Mouse (Mus musculus): ENCODE measurements around the gene Abcc9. TPM values are rescaled to one million over a fixed set of nuclear protein-coding genes. Genes with fewer than 3 reads are reported as not detected.

The Abcc9 gene
- polyA plus RNA-seq, 1 experiment = 2.3 TPM

GRCm38 (mm10) chr6:142738225-142738624 is 36.1 kb upstream of the Abcc9 start:
- TF ChIP-seq CTCF (IDR thresholded peaks at IDR 0.05; ENCODE audit: borderline replicate concordance, insufficient read depth, low read length) (no peak), POLR2A (IDR thresholded peaks at IDR 0.05; ENCODE audit: low read depth, low read length) (no peak)
- Histone ChIP-seq H3K4me1 (ENCODE audit: control insufficient read depth, insufficient read depth, low read length) (no peaks in the 10 kb centered on the region), H3K27ac (ENCODE audit: insufficient read depth, low read length) (no peak overlapping the region), H3K4me3 (ENCODE audit: insufficient read depth, low read length) (no peak overlapping the region)

- Histone ChIP-seq H3K27ac (ENCODE audit: insufficient read depth, low read length) (no peak overlapping the region), H3K4me3 (ENCODE audit: insufficient read depth, low read length) (no peak overlapping the region), H3K4me1 (ENCODE audit: control insufficient read depth, insufficient read depth, low read length) (no peaks in the 10 kb centered on the region)
- TF ChIP-seq CTCF (IDR thresholded peaks at IDR 0.05; ENCODE audit: borderline replicate concordance, insufficient read depth, low read length) (no peak), POLR2A (IDR thresholded peaks at IDR 0.05; ENCODE audit: low read depth, low read length) (no peak)
These were observed 33.3 kb upstream of the Abcc9 start for GRCm38 (mm10) chr6:142735302-142736005.

GRCm38 (mm10) chr6:142732567-142733290 is 30.6 kb upstream of the Abcc9 start:
- H3K27ac ChIP-seq (ENCODE audit: insufficient read depth, low read length) = no peak overlapping the region
- no peak for TF ChIP-seq CTCF (IDR thresholded peaks at IDR 0.05; ENCODE audit: borderline replicate concordance, insufficient read depth, low read length)
- no peak for TF ChIP-seq POLR2A (IDR thresholded peaks at IDR 0.05; ENCODE audit: low read depth, low read length)
- no peak overlapping the region for H3K4me3 ChIP-seq (ENCODE audit: insufficient read depth, low read length)
- H3K4me1 ChIP-seq (ENCODE audit: control insufficient read depth, insufficient read depth, low read length) = no peaks in the 10 kb centered on the region

GRCm38 (mm10) chr6:142726032-142726431 is 23.9 kb upstream of the Abcc9 start:
- Histone ChIP-seq H3K4me1 (ENCODE audit: control insufficient read depth, insufficient read depth, low read length) (no peaks in the 10 kb centered on the region), H3K27ac (ENCODE audit: insufficient read depth, low read length) (no peak overlapping the region), H3K4me3 (ENCODE audit: insufficient read depth, low read length) (no peak overlapping the region)
- no peak for TF ChIP-seq CTCF (IDR thresholded peaks at IDR 0.05; ENCODE audit: borderline replicate concordance, insufficient read depth, low read length)
- TF ChIP-seq POLR2A (IDR thresholded peaks at IDR 0.05; ENCODE audit: low read depth, low read length) = no peak

GRCm38 (mm10) chr6:142721731-142722130 is 19.6 kb upstream of the Abcc9 start:
- Histone ChIP-seq H3K27ac (ENCODE audit: insufficient read depth, low read length) (no peak overlapping the region), H3K4me1 (ENCODE audit: control insufficient read depth, insufficient read depth, low read length) (no peaks in the 10 kb centered on the region), H3K4me3 (ENCODE audit: insufficient read depth, low read length) (no peak overlapping the region)
- no peak for TF ChIP-seq POLR2A (IDR thresholded peaks at IDR 0.05; ENCODE audit: low read depth, low read length)
- TF ChIP-seq CTCF (IDR thresholded peaks at IDR 0.05; ENCODE audit: borderline replicate concordance, insufficient read depth, low read length) = no peak

- Histone ChIP-seq H3K4me1 (ENCODE audit: control insufficient read depth, insufficient read depth, low read length) (no peaks in the 10 kb centered on the region), H3K27ac (ENCODE audit: insufficient read depth, low read length) (no peak overlapping the region), H3K4me3 (ENCODE audit: insufficient read depth, low read length) (no peak overlapping the region)
- TF ChIP-seq CTCF (IDR thresholded peaks at IDR 0.05; ENCODE audit: borderline replicate concordance, insufficient read depth, low read length) (no peak), POLR2A (IDR thresholded peaks at IDR 0.05; ENCODE audit: low read depth, low read length) (no peak)
These were observed 18.5 kb upstream of the Abcc9 start for GRCm38 (mm10) chr6:142720641-142721040.

DNA sequence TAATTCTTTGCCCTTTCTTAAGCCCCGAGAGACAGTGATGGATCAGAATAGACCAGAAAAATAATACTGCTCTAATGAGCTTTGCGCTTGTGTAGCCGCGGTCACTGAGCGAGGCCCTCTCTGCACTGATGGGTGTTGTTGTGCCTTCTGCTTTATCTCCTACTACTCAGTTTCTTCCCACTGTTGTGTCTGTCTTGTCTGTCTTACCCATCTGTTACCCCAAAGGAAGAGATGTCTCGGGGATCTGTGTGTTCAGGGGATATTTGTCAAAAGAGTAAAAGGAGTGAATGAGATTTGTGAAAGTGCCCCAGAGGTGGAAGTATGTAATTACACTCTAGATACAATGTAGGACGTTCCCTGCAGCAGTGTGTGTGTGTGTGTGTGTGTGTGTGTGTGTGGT is 16.1 kb upstream of the Abcc9 start:
- Histone ChIP-seq H3K4me3 (ENCODE audit: insufficient read depth, low read length) (no peak overlapping the region), H3K27ac (ENCODE audit: insufficient read depth, low read length) (no peak overlapping the region), H3K4me1 (ENCODE audit: control insufficient read depth, insufficient read depth, low read length) (no peaks in the 10 kb centered on the region)
- no peak for TF ChIP-seq POLR2A (IDR thresholded peaks at IDR 0.05; ENCODE audit: low read depth, low read length)

- Histone ChIP-seq H3K4me1 (ENCODE audit: control insufficient read depth, insufficient read depth, low read length) (no peaks in the 10 kb centered on the region), H3K4me3 (ENCODE audit: insufficient read depth, low read length) (no peak overlapping the region), H3K27ac (ENCODE audit: insufficient read depth, low read length) (no peak overlapping the region)
- TF ChIP-seq CTCF (IDR thresholded peaks at IDR 0.05; ENCODE audit: borderline replicate concordance, insufficient read depth, low read length) (no peak), POLR2A (IDR thresholded peaks at IDR 0.05; ENCODE audit: low read depth, low read length) (no peak)
These were observed 15.1 kb upstream of the Abcc9 start for GRCm38 (mm10) chr6:142717186-142717585.

GRCm38 (mm10) chr6:142715026-142715425 is 12.9 kb upstream of the Abcc9 start:
- Histone ChIP-seq H3K4me3 (ENCODE audit: insufficient read depth, low read length) (no peak overlapping the region), H3K27ac (ENCODE audit: insufficient read depth, low read length) (no peak overlapping the region), H3K4me1 (ENCODE audit: control insufficient read depth, insufficient read depth, low read length) (no peaks in the 10 kb centered on the region)
- no peak for TF ChIP-seq POLR2A (IDR thresholded peaks at IDR 0.05; ENCODE audit: low read depth, low read length)
- TF ChIP-seq CTCF (IDR thresholded peaks at IDR 0.05; ENCODE audit: borderline replicate concordance, insufficient read depth, low read length) = no peak

- no peaks in the 10 kb centered on the region for H3K4me1 ChIP-seq (ENCODE audit: control insufficient read depth, insufficient read depth, low read length)
- H3K27ac ChIP-seq (ENCODE audit: insufficient read depth, low read length) = no peak overlapping the region
- TF ChIP-seq POLR2A (IDR thresholded peaks at IDR 0.05; ENCODE audit: low read depth, low read length) (no peak), CTCF (IDR thresholded peaks at IDR 0.05; ENCODE audit: borderline replicate concordance, insufficient read depth, low read length) (no peak)
- no peak overlapping the region for H3K4me3 ChIP-seq (ENCODE audit: insufficient read depth, low read length)
These were observed 9.0 kb upstream of the Abcc9 start for GRCm38 (mm10) chr6:142711106-142711505.

Measured in embryonic fibroblast, embryonic 13.5 days (primary cell).